Mouse (Mus musculus): Measurements from ENCODE around the gene Gpr35.

- TF ChIP-seq POLR2A (IDR thresholded peaks at IDR 0.05; ENCODE audit: borderline replicate concordance, low read depth, low read length) (no peak), CTCF (IDR thresholded peaks at IDR 0.05; ENCODE audit: low read depth, low read length) (no peak)
Measured at GRCm38 (mm10) chr1:92939746-92940145, 10.9 kb upstream of the Gpr35 start.

Measured in bone marrow macrophage, adult 2 months (primary cell).